Mouse (Mus musculus): ENCODE measurements around the gene Cat. TPM values are rescaled to one million over a fixed set of nuclear protein-coding genes. Genes with fewer than 3 reads are reported as not detected.

The Cat gene
- polyA plus RNA-seq (2014; fragmentation: Nextera tagmentation; extraction: Ambion mirVana): 139 and 140 TPM in 2 replicates

GRCm38 (mm10) chr2:103484617-103485401, at the start of gene Cat:
Gene Cat, minus strand, starts transcription at chr2:103485160.
- H3K36me3 ChIP-seq (ENCODE audit: control insufficient read depth, insufficient read depth, low read length): no peaks in the 10 kb centered on the region
- WGBS: under 1% methylated on average over 41 of the region's 41 CpGs
- H3K27me3 ChIP-seq (ENCODE audit: control insufficient read depth, insufficient read depth, low read length): no peaks in the 10 kb centered on the region
- H3K27ac ChIP-seq (ENCODE audit: low read depth, low read length): peak within 1 kb of the TSS; percentile 93
- DNase-seq (ENCODE audit: low spot score) (peak; percentile 94), ATAC-seq (ENCODE audit: low FRiP score) (peak; percentile 99)
- peaks cover 6% of the 10 kb centered on the region; the same call in 1 of the 2 replicates for H3K4me1 ChIP-seq (replicated peaks; ENCODE audit: control insufficient read depth, insufficient read depth, low read length)
- peak within 1 kb of the TSS; percentile 82 for H3K9ac ChIP-seq (ENCODE audit: low read depth, low read length)
- H3K4me2 ChIP-seq (replicated peaks; ENCODE audit: low read depth, low read length): peak within 1 kb of the TSS; percentile 69
- peak within 1 kb of the TSS; percentile 83 for H3K4me3 ChIP-seq (ENCODE audit: low read depth, low read length)
- H3K9me3 ChIP-seq (ENCODE audit: control insufficient read depth, low read length): no peaks in the 10 kb centered on the region

- Histone ChIP-seq H3K9me3 (ENCODE audit: control insufficient read depth, low read length) (no peaks in the 10 kb centered on the region), H3K9ac (ENCODE audit: low read depth, low read length) (no peak overlapping the region), H3K27me3 (ENCODE audit: control insufficient read depth, insufficient read depth, low read length) (no peaks in the 10 kb centered on the region), H3K36me3 (ENCODE audit: control insufficient read depth, insufficient read depth, low read length) (no peaks in the 10 kb centered on the region), H3K27ac (ENCODE audit: low read depth, low read length) (no peak overlapping the region), H3K4me2 (replicated peaks; ENCODE audit: low read depth, low read length) (no peak overlapping the region), H3K4me3 (ENCODE audit: low read depth, low read length) (no peak overlapping the region), H3K4me1 (replicated peaks; ENCODE audit: control insufficient read depth, insufficient read depth, low read length) (no peaks in the 10 kb centered on the region)
- WGBS: 87% methylated on average over 1 of the region's 1 CpGs
- DNase-seq (ENCODE audit: low spot score): no peak
- no peak for ATAC-seq (ENCODE audit: low FRiP score)
Observed at GRCm38 (mm10) chr2:103525596-103525995, 40.6 kb upstream of the Cat start.

- Histone ChIP-seq H3K9ac (ENCODE audit: low read depth, low read length) (no peak overlapping the region), H3K9me3 (ENCODE audit: control insufficient read depth, low read length) (no peaks in the 10 kb centered on the region), H3K27ac (ENCODE audit: low read depth, low read length) (no peak overlapping the region), H3K4me3 (ENCODE audit: low read depth, low read length) (no peak overlapping the region), H3K4me2 (replicated peaks; ENCODE audit: low read depth, low read length) (no peak overlapping the region), H3K4me1 (replicated peaks; ENCODE audit: control insufficient read depth, insufficient read depth, low read length) (no peaks in the 10 kb centered on the region), H3K27me3 (ENCODE audit: control insufficient read depth, insufficient read depth, low read length) (no peaks in the 10 kb centered on the region), H3K36me3 (ENCODE audit: control insufficient read depth, insufficient read depth, low read length) (no peaks in the 10 kb centered on the region)
- DNase-seq (ENCODE audit: low spot score) (no peak), ATAC-seq (ENCODE audit: low FRiP score) (no peak)
- WGBS: 79% methylated on average over 1 of the region's 1 CpGs
Observed at GRCm38 (mm10) chr2:103516472-103516871, 31.5 kb upstream of the Cat start.

GRCm38 (mm10) chr2:103515513-103516180, 30.7 kb upstream of the Cat start:
- no peak overlapping the region for H3K9ac ChIP-seq (ENCODE audit: low read depth, low read length)
- DNase-seq (ENCODE audit: low spot score) (no peak), ATAC-seq (ENCODE audit: low FRiP score) (no peak)
- H3K27me3 ChIP-seq (ENCODE audit: control insufficient read depth, insufficient read depth, low read length): no peaks in the 10 kb centered on the region
- no peak overlapping the region for H3K4me3 ChIP-seq (ENCODE audit: low read depth, low read length)
- 77% methylated on average over 6 of the region's 6 CpGs for WGBS
- no peak overlapping the region for H3K27ac ChIP-seq (ENCODE audit: low read depth, low read length)
- H3K9me3 ChIP-seq (ENCODE audit: control insufficient read depth, low read length): no peaks in the 10 kb centered on the region
- H3K36me3 ChIP-seq (ENCODE audit: control insufficient read depth, insufficient read depth, low read length): no peaks in the 10 kb centered on the region
- H3K4me1 ChIP-seq (replicated peaks; ENCODE audit: control insufficient read depth, insufficient read depth, low read length): no peaks in the 10 kb centered on the region
- H3K4me2 ChIP-seq (replicated peaks; ENCODE audit: low read depth, low read length): no peak overlapping the region

GRCm38 (mm10) chr2:103512066-103512795, 27.3 kb upstream of the Cat start:
- 90% methylated on average over 5 of the region's 5 CpGs for WGBS
- Histone ChIP-seq H3K27me3 (ENCODE audit: control insufficient read depth, insufficient read depth, low read length) (no peaks in the 10 kb centered on the region), H3K4me3 (ENCODE audit: low read depth, low read length) (no peak overlapping the region), H3K9ac (ENCODE audit: low read depth, low read length) (no peak overlapping the region), H3K4me1 (replicated peaks; ENCODE audit: control insufficient read depth, insufficient read depth, low read length) (no peaks in the 10 kb centered on the region), H3K4me2 (replicated peaks; ENCODE audit: low read depth, low read length) (no peak overlapping the region), H3K9me3 (ENCODE audit: control insufficient read depth, low read length) (no peaks in the 10 kb centered on the region), H3K27ac (ENCODE audit: low read depth, low read length) (no peak overlapping the region), H3K36me3 (ENCODE audit: control insufficient read depth, insufficient read depth, low read length) (no peaks in the 10 kb centered on the region)
- ATAC-seq (ENCODE audit: low FRiP score) (no peak), DNase-seq (ENCODE audit: low spot score) (no peak)

GRCm38 (mm10) chr2:103511631-103512030, 26.7 kb upstream of the Cat start:
- H3K4me1 ChIP-seq (replicated peaks; ENCODE audit: control insufficient read depth, insufficient read depth, low read length): no peaks in the 10 kb centered on the region
- H3K4me2 ChIP-seq (replicated peaks; ENCODE audit: low read depth, low read length): no peak overlapping the region
- no peak overlapping the region for H3K9ac ChIP-seq (ENCODE audit: low read depth, low read length)
- H3K27me3 ChIP-seq (ENCODE audit: control insufficient read depth, insufficient read depth, low read length): no peaks in the 10 kb centered on the region
- ATAC-seq (ENCODE audit: low FRiP score) (no peak), DNase-seq (ENCODE audit: low spot score) (no peak)
- H3K9me3 ChIP-seq (ENCODE audit: control insufficient read depth, low read length): no peaks in the 10 kb centered on the region
- no peak overlapping the region for H3K27ac ChIP-seq (ENCODE audit: low read depth, low read length)
- no peak overlapping the region for H3K4me3 ChIP-seq (ENCODE audit: low read depth, low read length)
- WGBS: 87% methylated on average over 1 of the region's 1 CpGs
- H3K36me3 ChIP-seq (ENCODE audit: control insufficient read depth, insufficient read depth, low read length): no peaks in the 10 kb centered on the region

- H3K9me3 ChIP-seq (ENCODE audit: control insufficient read depth, low read length): no peaks in the 10 kb centered on the region
- DNase-seq (ENCODE audit: low spot score) (no peak), ATAC-seq (ENCODE audit: low FRiP score) (no peak)
- H3K9ac ChIP-seq (ENCODE audit: low read depth, low read length): no peak overlapping the region
- 97% methylated on average over 1 of the region's 1 CpGs for WGBS
- H3K4me3 ChIP-seq (ENCODE audit: low read depth, low read length): no peak overlapping the region
- no peaks in the 10 kb centered on the region for H3K4me1 ChIP-seq (replicated peaks; ENCODE audit: control insufficient read depth, insufficient read depth, low read length)
- no peak overlapping the region for H3K4me2 ChIP-seq (replicated peaks; ENCODE audit: low read depth, low read length)
- H3K27me3 ChIP-seq (ENCODE audit: control insufficient read depth, insufficient read depth, low read length): no peaks in the 10 kb centered on the region
- H3K36me3 ChIP-seq (ENCODE audit: control insufficient read depth, insufficient read depth, low read length): no peaks in the 10 kb centered on the region
- H3K27ac ChIP-seq (ENCODE audit: low read depth, low read length): no peak overlapping the region
Observed at GRCm38 (mm10) chr2:103511042-103511441, 26.1 kb upstream of the Cat start.

- no peak overlapping the region for H3K9ac ChIP-seq (ENCODE audit: low read depth, low read length)
- 81% methylated on average over 1 of the region's 1 CpGs for WGBS
Observed at GRCm38 (mm10) chr2:103507651-103508050, 22.7 kb upstream of the Cat start.

More at GRCm38 (mm10) chr2:103507651-103508050, 22.7 kb upstream of the Cat start:
- Histone ChIP-seq H3K9me3 (ENCODE audit: control insufficient read depth, low read length) (no peaks in the 10 kb centered on the region), H3K4me3 (ENCODE audit: low read depth, low read length) (no peak overlapping the region), H3K27ac (ENCODE audit: low read depth, low read length) (no peak overlapping the region), H3K36me3 (ENCODE audit: control insufficient read depth, insufficient read depth, low read length) (no peaks in the 10 kb centered on the region), H3K27me3 (ENCODE audit: control insufficient read depth, insufficient read depth, low read length) (no peaks in the 10 kb centered on the region), H3K4me2 (replicated peaks; ENCODE audit: low read depth, low read length) (no peak overlapping the region), H3K4me1 (replicated peaks; ENCODE audit: control insufficient read depth, insufficient read depth, low read length) (no peaks in the 10 kb centered on the region)
- DNase-seq (ENCODE audit: low spot score) (no peak), ATAC-seq (ENCODE audit: low FRiP score) (no peak)

Data from hindbrain, embryonic 11.5 days (tissue).